11 mouse cellular contexts compared by ENCODE assay signal in the genomic region with DNA sequence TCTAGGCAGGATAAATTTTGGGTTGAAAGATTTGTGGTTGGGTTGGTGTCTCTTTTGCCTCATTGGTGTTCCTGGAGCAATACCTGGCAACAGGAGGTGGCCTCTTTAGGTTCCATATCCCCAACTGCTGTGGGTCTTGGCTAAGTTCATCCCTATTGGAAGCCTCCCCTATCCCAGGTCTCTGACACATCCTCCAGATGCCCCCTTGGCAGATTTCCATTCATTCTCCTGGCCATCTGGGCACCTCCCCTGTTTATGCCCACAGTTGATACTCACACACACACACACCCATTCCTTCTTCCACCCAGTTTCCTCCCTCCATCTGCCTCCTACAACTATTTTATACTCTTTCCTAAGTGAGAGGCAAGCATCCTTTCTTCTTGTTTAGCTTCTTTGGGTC.
"Had no signal": no experiment of that assay in that cellular context is flagged by ENCODE, and none has a peak within 500 bp of the region (broad histone marks: within the 10 kb centered on the region; RNA-seq: fewer than 3 reads in every experiment).

No protein-coding gene starts in this region.

- DNase-seq: liver; liver, embryonic 13.5 days; liver, postnatal 0 days; lung, adult 18-20 months; lung, adult 2 months; lung, embryonic 14.5 days; lung, postnatal 10 days; lung, postnatal 14 days; lung, postnatal 36 days; lung, postnatal 4 days; midbrain, embryonic 14.5 days had no signal
